Mouse (Mus musculus): Measurements from ENCODE around the gene Creb3l2. TPM values are rescaled to one million over a fixed set of nuclear protein-coding genes. Genes with fewer than 3 reads are reported as not detected.
"Not testable (repeated sequence)": the region's sequence is repeated elsewhere in the genome, so short reads cannot be mapped to it uniquely, and the experiment has no call there.

Creb3l2 gene
- polyA plus RNA-seq, 1 experiment, result 0.01 TPM

DNA sequence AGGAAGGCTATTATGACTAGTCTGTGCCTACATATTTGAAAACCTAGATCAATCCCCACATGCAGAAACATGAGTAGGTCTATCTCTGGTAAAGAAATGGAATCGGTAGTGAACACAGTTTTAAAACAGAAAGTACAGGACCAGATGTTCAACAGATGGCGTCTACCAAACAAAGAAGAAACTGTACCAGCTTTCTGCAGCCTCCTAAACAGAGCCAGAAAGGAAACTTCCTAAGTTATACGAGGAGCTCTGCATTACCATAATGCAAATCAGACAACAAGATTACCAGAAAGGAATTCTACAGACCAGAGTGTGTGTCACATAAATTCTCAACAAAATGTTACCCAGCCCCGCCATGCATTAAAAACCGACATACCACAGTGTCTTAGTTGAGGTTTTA is 23.9 kb upstream of the Creb3l2 start:
- no peak overlapping the region for H3K4me3 ChIP-seq (replicated peaks)
- no peaks in the 10 kb centered on the region for H3K9me3 ChIP-seq (ENCODE audit: control insufficient read depth, low read length)
- H3K4me1 ChIP-seq (ENCODE audit: control insufficient read depth), result no peaks in the 10 kb centered on the region
- TF ChIP-seq TAL1 (IDR thresholded peaks at IDR 0.05; ENCODE audit: low read length), result no peak
- no peak for TF ChIP-seq GATA1 (IDR thresholded peaks at IDR 0.05; ENCODE audit: low read length)
- no peaks in the 10 kb centered on the region for H3K36me3 ChIP-seq (ENCODE audit: control insufficient read depth)
- H3K27me3 ChIP-seq (ENCODE audit: control insufficient read depth), result no peaks in the 10 kb centered on the region

DNA sequence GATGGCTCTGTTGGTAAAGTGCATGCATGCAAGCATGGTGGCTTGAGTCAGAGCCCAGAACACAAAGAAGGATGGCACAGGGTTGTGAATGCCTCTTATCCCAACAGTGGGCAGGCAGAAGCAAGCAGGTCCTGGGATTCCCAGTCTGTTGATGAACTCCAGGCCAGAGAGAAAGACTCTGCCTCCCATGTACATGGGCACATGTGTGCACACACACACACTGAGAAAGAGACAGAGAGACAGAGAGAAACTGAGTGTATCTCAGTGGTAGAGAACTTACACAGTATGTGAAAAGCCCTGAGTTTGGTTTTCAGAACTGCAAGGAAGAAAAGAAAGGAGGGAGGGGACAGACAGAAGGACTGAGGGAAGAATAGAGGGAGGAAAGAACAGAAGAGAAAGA is 23.4 kb upstream of the Creb3l2 start:
- no peaks in the 10 kb centered on the region for H3K4me1 ChIP-seq (ENCODE audit: control insufficient read depth)
- H3K36me3 ChIP-seq (ENCODE audit: control insufficient read depth), result no peaks in the 10 kb centered on the region
- no peaks in the 10 kb centered on the region for H3K27me3 ChIP-seq (ENCODE audit: control insufficient read depth)
- TF ChIP-seq GATA1 (IDR thresholded peaks at IDR 0.05; ENCODE audit: low read length) (no peak), TAL1 (IDR thresholded peaks at IDR 0.05; ENCODE audit: low read length) (no peak)
- H3K9me3 ChIP-seq (ENCODE audit: control insufficient read depth, low read length), result no peaks in the 10 kb centered on the region
- no peak overlapping the region for H3K4me3 ChIP-seq (replicated peaks)

DNA sequence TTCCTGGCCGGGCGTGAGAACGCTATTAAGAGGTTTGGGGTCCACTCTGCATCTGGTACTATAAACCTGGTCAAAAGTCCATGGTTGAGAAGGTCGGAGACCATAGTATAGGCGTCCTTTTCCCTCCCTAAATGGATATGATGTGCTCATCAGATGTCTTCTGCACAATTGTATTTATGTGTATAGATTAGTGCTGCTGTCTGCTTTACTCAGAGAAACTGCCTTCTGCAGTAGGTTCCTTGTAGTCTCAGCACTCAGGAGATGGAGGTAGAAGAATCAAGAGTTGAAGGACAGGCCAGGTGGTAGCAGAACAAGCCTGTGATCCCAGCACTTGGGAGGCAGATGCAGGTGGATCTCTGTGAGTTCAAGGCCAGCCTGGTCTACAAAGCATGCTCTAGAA is 22.6 kb upstream of the Creb3l2 start:
- Histone ChIP-seq H3K9me3 (ENCODE audit: control insufficient read depth, low read length) (no peaks in the 10 kb centered on the region), H3K36me3 (ENCODE audit: control insufficient read depth) (no peaks in the 10 kb centered on the region), H3K4me1 (ENCODE audit: control insufficient read depth) (no peaks in the 10 kb centered on the region), H3K4me3 (replicated peaks) (no peak overlapping the region), H3K27me3 (ENCODE audit: control insufficient read depth) (no peaks in the 10 kb centered on the region)
- TF ChIP-seq TAL1 (IDR thresholded peaks at IDR 0.05; ENCODE audit: low read length) (no peak), GATA1 (IDR thresholded peaks at IDR 0.05; ENCODE audit: low read length) (no peak)

DNA sequence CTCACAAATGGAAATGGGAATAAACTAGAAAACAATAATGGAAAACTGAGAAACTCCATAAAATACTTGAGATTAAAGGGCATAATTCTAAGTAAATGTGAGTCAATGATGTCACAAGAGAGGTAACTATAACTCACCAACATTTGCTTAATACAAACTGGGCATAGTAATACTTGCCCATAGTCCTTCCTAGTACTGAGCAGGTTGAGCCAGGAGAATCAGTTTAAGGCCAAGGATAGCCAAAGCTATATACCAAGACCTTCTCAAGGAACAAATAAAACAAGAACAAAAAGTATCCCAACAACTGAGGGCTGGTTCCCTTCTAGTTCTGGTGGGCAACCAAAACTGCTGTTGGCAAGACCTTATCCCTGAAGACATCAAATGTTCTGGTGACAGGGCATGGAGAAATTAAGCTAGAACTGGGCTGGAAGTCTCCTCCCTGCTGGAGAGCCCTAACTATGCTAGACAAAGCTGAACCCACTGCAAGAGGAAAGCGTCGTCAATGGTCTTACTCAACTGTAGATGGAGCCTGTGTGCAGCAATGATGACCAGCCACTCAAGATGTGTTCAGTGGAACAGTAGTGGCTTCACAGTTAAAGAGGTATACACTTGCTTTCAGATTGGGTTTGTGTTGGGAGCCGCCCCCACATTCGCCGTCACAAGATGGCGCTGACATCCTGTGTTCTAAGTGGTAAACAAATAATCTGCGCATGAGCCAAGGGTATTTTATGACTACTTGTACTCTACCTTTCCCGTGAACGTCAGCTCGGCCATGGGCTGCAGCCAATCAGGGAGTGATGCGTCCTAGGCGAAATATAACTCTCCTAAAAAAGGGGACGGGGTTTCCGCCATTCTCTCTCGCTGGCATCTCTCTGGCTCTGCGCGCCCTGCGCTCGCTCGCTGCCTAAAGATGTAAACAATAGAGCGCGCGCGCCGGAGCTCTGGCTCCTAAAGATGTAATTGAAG is 21.9 kb upstream of the Creb3l2 start:
- not testable (repeated sequence) for H3K4me1 ChIP-seq (ENCODE audit: control insufficient read depth); H3K4me3 ChIP-seq (replicated peaks); H3K36me3 ChIP-seq (ENCODE audit: control insufficient read depth)

DNA sequence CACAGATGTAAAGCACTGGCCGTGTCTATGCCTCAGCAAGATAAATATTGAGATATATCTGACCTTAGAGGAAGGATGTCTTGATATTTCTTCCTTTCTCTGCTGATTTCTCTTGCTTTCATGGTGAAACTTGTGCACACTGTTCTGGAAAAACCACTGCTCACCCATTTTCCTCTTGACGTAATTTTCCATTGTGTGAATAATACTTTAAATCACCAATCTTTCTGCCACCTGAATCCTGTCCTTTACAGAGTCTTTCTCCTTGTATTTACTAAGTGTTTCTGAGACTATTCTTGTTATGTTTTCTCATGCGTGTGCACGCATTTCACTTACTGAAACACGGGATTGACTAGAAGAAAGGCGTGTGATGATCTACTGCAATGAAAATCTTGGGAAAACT is 18.7 kb upstream of the Creb3l2 start:
- no peaks in the 10 kb centered on the region for H3K36me3 ChIP-seq (ENCODE audit: control insufficient read depth)
- H3K4me3 ChIP-seq (replicated peaks), result no peak overlapping the region
- H3K27me3 ChIP-seq (ENCODE audit: control insufficient read depth), result no peaks in the 10 kb centered on the region
- TF ChIP-seq TAL1 (IDR thresholded peaks at IDR 0.05; ENCODE audit: low read length), result no peak
- TF ChIP-seq GATA1 (IDR thresholded peaks at IDR 0.05; ENCODE audit: low read length), result no peak
- no peaks in the 10 kb centered on the region for H3K9me3 ChIP-seq (ENCODE audit: control insufficient read depth, low read length)
- H3K4me1 ChIP-seq (ENCODE audit: control insufficient read depth), result no peaks in the 10 kb centered on the region

More for the DNA sequence above, 21.9 kb upstream of the Creb3l2 start:
- not testable (repeated sequence) for H3K27me3 ChIP-seq (ENCODE audit: control insufficient read depth); H3K9me3 ChIP-seq (ENCODE audit: control insufficient read depth, low read length)

DNA sequence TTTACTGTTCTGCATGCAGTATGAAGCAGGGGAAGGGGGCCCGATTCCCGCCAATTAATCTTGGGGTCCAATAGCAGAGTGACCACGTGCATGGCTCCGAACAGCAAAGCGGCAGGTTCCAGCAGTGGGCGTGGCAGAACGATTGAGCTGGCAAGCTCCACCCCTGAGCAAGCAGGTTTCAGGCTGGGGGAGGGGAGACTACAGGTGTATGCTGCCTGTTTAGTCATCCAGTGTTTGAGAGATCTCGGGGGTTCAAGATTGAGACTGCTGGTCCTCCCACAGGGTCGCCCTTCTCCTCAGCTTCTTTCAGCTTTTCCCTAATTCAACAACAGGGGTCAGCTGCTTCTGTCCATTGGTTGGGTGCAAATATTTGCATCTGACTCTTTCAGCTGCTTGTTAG is 17.7 kb upstream of the Creb3l2 start:
- not testable (repeated sequence) for H3K36me3 ChIP-seq (ENCODE audit: control insufficient read depth); H3K4me3 ChIP-seq (replicated peaks); H3K27me3 ChIP-seq (ENCODE audit: control insufficient read depth); H3K4me1 ChIP-seq (ENCODE audit: control insufficient read depth); H3K9me3 ChIP-seq (ENCODE audit: control insufficient read depth, low read length)

DNA sequence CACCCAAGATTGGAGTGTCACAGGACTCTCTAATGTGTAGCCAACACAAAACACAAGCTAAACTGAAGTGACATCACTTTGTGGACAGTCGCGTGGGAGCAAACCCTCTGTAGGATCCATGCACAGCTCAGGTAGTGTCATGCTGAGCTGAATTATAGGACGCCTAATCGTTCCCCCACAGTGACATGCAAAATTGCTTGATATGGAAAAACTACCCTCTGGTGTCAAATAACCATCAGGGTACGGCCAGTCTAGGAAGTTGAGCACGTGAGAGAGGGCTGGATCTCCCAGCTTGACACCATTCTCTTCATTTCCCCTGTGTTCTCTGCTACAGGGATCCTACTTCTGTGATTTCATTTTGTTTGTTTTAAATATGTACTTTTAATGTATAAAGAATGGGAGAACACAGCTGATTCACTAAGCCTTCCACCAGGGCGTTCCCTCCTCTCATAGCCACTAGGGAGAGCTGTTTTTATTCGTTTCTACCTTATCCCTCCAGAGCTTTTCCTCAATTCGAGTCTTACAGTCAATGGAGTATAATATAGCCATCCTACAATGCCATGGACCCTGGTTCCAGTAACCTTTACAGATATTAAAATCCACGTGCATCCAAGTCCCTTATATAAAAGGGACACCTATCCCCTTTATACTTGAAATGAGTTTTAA is 16.2 kb upstream of the Creb3l2 start:
- no peaks in the 10 kb centered on the region for H3K9me3 ChIP-seq (ENCODE audit: control insufficient read depth, low read length)
- no peak overlapping the region for H3K4me3 ChIP-seq (replicated peaks)
- TF ChIP-seq TAL1 (IDR thresholded peaks at IDR 0.05; ENCODE audit: low read length), result no peak
- no peak for TF ChIP-seq GATA1 (IDR thresholded peaks at IDR 0.05; ENCODE audit: low read length)
- H3K4me1 ChIP-seq (ENCODE audit: control insufficient read depth), result no peaks in the 10 kb centered on the region
- H3K36me3 ChIP-seq (ENCODE audit: control insufficient read depth), result no peaks in the 10 kb centered on the region
- no peaks in the 10 kb centered on the region for H3K27me3 ChIP-seq (ENCODE audit: control insufficient read depth)

GRCm38 (mm10) chr6:37455540-37455939 is 13.6 kb upstream of the Creb3l2 start:
- Histone ChIP-seq H3K36me3 (ENCODE audit: control insufficient read depth) (no peaks in the 10 kb centered on the region), H3K4me1 (ENCODE audit: control insufficient read depth) (no peaks in the 10 kb centered on the region), H3K27me3 (ENCODE audit: control insufficient read depth) (no peaks in the 10 kb centered on the region), H3K4me3 (replicated peaks) (no peak overlapping the region), H3K9me3 (ENCODE audit: control insufficient read depth, low read length) (no peaks in the 10 kb centered on the region)
- TF ChIP-seq TAL1 (IDR thresholded peaks at IDR 0.05; ENCODE audit: low read length), result no peak
- no peak for TF ChIP-seq GATA1 (IDR thresholded peaks at IDR 0.05; ENCODE audit: low read length)

DNA sequence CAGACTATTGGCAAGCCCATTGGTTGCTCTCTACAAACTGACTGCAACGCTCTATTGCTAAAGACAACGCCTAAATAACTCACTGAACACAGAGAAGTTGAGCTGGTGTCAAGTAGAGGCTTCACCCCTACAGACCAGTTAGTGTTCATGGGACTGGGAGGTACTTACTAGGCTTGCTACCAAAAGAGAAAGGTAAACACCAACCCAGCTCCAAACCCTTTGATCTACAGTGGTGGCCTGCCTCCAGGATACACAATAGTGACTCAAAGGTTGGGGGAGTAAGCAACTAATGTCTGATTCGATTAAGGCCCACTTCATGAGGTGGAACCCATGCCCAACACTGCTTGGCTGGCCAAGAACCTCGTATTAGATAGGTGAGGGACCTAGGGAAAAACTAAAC is 11.1 kb upstream of the Creb3l2 start:
- no peaks in the 10 kb centered on the region for H3K36me3 ChIP-seq (ENCODE audit: control insufficient read depth)
- no peaks in the 10 kb centered on the region for H3K4me1 ChIP-seq (ENCODE audit: control insufficient read depth)
- no peaks in the 10 kb centered on the region for H3K27me3 ChIP-seq (ENCODE audit: control insufficient read depth)
- H3K9me3 ChIP-seq (ENCODE audit: control insufficient read depth, low read length), result no peaks in the 10 kb centered on the region
- H3K4me3 ChIP-seq (replicated peaks), result no peak overlapping the region
- TF ChIP-seq GATA1 (IDR thresholded peaks at IDR 0.05; ENCODE audit: low read length) (no peak), TAL1 (IDR thresholded peaks at IDR 0.05; ENCODE audit: low read length) (no peak)
